Comparison of ENCODE assay signal across 20 mouse cellular contexts in the genomic region with DNA sequence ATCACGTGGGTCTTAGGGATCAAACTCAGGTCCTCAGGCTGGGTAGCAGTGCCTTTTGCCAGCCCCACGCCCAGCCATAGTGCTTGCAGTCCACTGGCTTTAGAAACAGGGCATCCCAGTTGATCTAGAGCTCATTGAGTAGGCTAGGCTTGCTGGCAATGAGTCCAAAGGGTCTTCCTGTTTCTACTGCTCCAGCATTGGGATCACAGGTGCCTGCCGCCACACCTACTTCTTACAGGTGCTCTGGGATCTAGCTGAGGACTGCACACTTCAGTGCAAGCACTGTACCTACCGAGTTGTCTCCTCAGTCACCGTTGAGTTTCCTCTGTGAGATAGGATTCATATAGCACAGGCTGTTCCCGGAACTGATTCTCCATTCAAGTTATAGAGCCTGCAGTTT.
"Had no signal": no experiment of that assay in that cellular context is flagged by ENCODE, and none has a peak within 500 bp of the region (broad histone marks: within the 10 kb centered on the region; RNA-seq: fewer than 3 reads in every experiment).

No protein-coding gene starts in this region.

- DNase-seq: liver, postnatal 0 days; lung, adult 2 months; lung, postnatal 14 days; lung, postnatal 36 days; retina, postnatal 1 day; right cerebral cortex, adult 18-20 months; right cerebral cortex, postnatal 25 days; right cerebral cortex, postnatal 4 days; spleen, adult 18-20 months; thymus, adult 18-20 months; thymus, postnatal 14 days; thymus, postnatal 4 days had no signal

- H3K27ac ChIP-seq: liver, embryonic 15.5 days; lung, embryonic 15.5 days; macrophage; midbrain, embryonic 13.5 days; midbrain, embryonic 15.5 days; neural tube, embryonic 12.5 days had no signal

- H3K27me3 ChIP-seq: liver, embryonic 15.5 days; lung, embryonic 15.5 days; midbrain, embryonic 13.5 days; midbrain, embryonic 15.5 days; neural tube, embryonic 12.5 days had no signal

- H3K36me3 ChIP-seq: midbrain, embryonic 13.5 days; midbrain, embryonic 15.5 days; neural tube, embryonic 12.5 days had no signal

- H3K4me1 ChIP-seq: lung, embryonic 15.5 days; midbrain, embryonic 13.5 days; midbrain, embryonic 15.5 days; neural tube, embryonic 12.5 days had no signal

- H3K9ac ChIP-seq: liver, embryonic 15.5 days; liver, postnatal 0 days; lung, embryonic 15.5 days; midbrain, embryonic 13.5 days; midbrain, embryonic 15.5 days; neural tube, embryonic 12.5 days had no signal

- H3K4me2 ChIP-seq: liver, embryonic 15.5 days; lung, embryonic 15.5 days; midbrain, embryonic 11.5 days; midbrain, embryonic 13.5 days; midbrain, embryonic 15.5 days; neural tube, embryonic 12.5 days had no signal

- ATAC-seq: liver, postnatal 0 days; lung, postnatal 0 days; midbrain, embryonic 13.5 days; midbrain, embryonic 15.5 days had no signal

- H3K4me3 ChIP-seq: liver, embryonic 15.5 days; lung, embryonic 15.5 days; midbrain, embryonic 13.5 days; midbrain, embryonic 15.5 days; neural tube, embryonic 12.5 days had no signal

- H3K9me3 ChIP-seq: liver, embryonic 15.5 days; lung, embryonic 15.5 days; midbrain, embryonic 13.5 days; midbrain, embryonic 15.5 days; neural tube, embryonic 12.5 days had no signal
